Mouse (Mus musculus) megakaryocyte, adult 5-6 weeks (primary cell): ENCODE measurements around the gene Ccnl2. TPM values are rescaled to one million over a fixed set of nuclear protein-coding genes. Genes with fewer than 3 reads are reported as not detected.
"Not testable (repeated sequence)": the region's sequence is repeated elsewhere in the genome, so short reads cannot be mapped to it uniquely, and the experiment has no call there.

ENCODE experiments used
- ATAC-seq: 2 replicates; pipeline ENCODE4 v1.8.0; 2016; ENCODE audit warnings: mild to moderate bottlenecking, inconsistent platforms; ENCODE audit not compliant: poor library complexity, severe bottlenecking
- total RNA-seq, 2 experiments: library from RNA; stranded (forward) in 1 of 2; stranded (reverse) in 1 of 2; fragments of 153-499, 151-499 nt in 1 of 2; fragments of 221-1000, 200-1000 nt in 1 of 2; gene quantifications; 2 replicates each; pipeline versions ENCODE4 v1.2.3 to v1.2.4; 2015 to 2017

The Ccnl2 gene
- total RNA-seq, 2 experiments from 2014 or later: 69.8 to 93.7 TPM

GRCm38 (mm10) chr4:155788833-155789232 lies 23.5 kb upstream of the Ccnl2 start:
- ATAC-seq: not testable (repeated sequence)

GRCm38 (mm10) chr4:155790021-155790489 lies 22.2 kb upstream of the Ccnl2 start, which contains the start of gene Ankrd65:
Gene Ankrd65, plus strand, starts transcription at chr4:155790439.
- no peak for ATAC-seq

- ATAC-seq: no peak
Observed at GRCm38 (mm10) chr4:155790650-155791161, 21.6 kb upstream of the Ccnl2 start.

GRCm38 (mm10) chr4:155791240-155791933 lies 20.9 kb upstream of the Ccnl2 start:
- ATAC-seq: no peak

GRCm38 (mm10) chr4:155793730-155794129 lies 18.6 kb upstream of the Ccnl2 start:
- ATAC-seq: no peak

- ATAC-seq: no peak
Observed at GRCm38 (mm10) chr4:155802075-155802474, 10.2 kb upstream of the Ccnl2 start.

GRCm38 (mm10) chr4:155802741-155803339 lies 9.4 kb upstream of the Ccnl2 start, which contains the start of gene Mrpl20:
Gene Mrpl20, plus strand, starts transcription at chr4:155802878.
- ATAC-seq: 0 out of 2 replicates have a peak, but pooled peaks have one; percentile 20

GRCm38 (mm10) chr4:155803340-155804041 lies 8.8 kb upstream of the Ccnl2 start:
- ATAC-seq: peak; percentile 100

- no peak for ATAC-seq
Observed at GRCm38 (mm10) chr4:155807841-155808240, 4.4 kb upstream of the Ccnl2 start.

- ATAC-seq: peak; percentile 16; the same call in 1 of the 2 replicates
Observed at GRCm38 (mm10) chr4:155812665-155813181, 434 bp downstream of the Ccnl2 start.

GRCm38 (mm10) chr4:155817533-155817932 lies 5.2 kb downstream of the Ccnl2 start:
- ATAC-seq: no peak

GRCm38 (mm10) chr4:155821025-155821424 lies 8.7 kb downstream of the Ccnl2 start:
- ATAC-seq: no peak

- no peak for ATAC-seq
Observed at GRCm38 (mm10) chr4:155823443-155823842, 11.2 kb downstream of the Ccnl2 start.

- ATAC-seq: no peak
Observed at GRCm38 (mm10) chr4:155829866-155830265, 17.6 kb downstream of the Ccnl2 start.

- ATAC-seq: no peak
Observed at GRCm38 (mm10) chr4:155830596-155830995, 18.3 kb downstream of the Ccnl2 start.

GRCm38 (mm10) chr4:155831205-155831766 lies 19.0 kb downstream of the Ccnl2 start, which contains the start of gene Aurkaip1:
Gene Aurkaip1, plus strand, starts transcription at chr4:155831272.
- ATAC-seq: peak; percentile 85

GRCm38 (mm10) chr4:155831831-155832230 lies 19.5 kb downstream of the Ccnl2 start:
- ATAC-seq: peak; percentile 33

GRCm38 (mm10) chr4:155832321-155832720 lies 20.0 kb downstream of the Ccnl2 start:
- ATAC-seq: no peak

GRCm38 (mm10) chr4:155833234-155833633 lies 20.9 kb downstream of the Ccnl2 start:
- ATAC-seq: peak; percentile 49

GRCm38 (mm10) chr4:155833836-155834235 lies 21.5 kb downstream of the Ccnl2 start:
- peak; percentile 22 for ATAC-seq
